Mouse (Mus musculus) left cerebral cortex, postnatal 10 days (tissue): Measurements from ENCODE around the gene Sh3gl2. TPM values are rescaled to one million over a fixed set of nuclear protein-coding genes. Genes with fewer than 3 reads are reported as not detected.
A peak's percentile ranks its signal among the peaks of the same experiment; 100 is the strongest.

ENCODE experiments used
- DNase-seq, 2 experiments: peaks; one replicate each; pipeline ENCODE4 v3.0.0; 2021 to 2022; ENCODE audit warnings: low spot score in 2 of 2, mixed read lengths in 1 of 2; ENCODE audit errors: extremely low spot score in 1 of 2
- intact Hi-C: fragments of 180-260 bp; cut with DNase I; formaldehyde crosslinking; loops from one replicate; pipeline ENCODE4 v1.15.1; 2025
- total RNA-seq, 2 experiments: library from RNA; stranded (reverse); gene quantifications; 2 replicates each; pipeline ENCODE4 v1.2.3; 2021

Gene Sh3gl2
- total RNA-seq, 2 experiments from 2014 or later: 256 to 261 TPM

DNA sequence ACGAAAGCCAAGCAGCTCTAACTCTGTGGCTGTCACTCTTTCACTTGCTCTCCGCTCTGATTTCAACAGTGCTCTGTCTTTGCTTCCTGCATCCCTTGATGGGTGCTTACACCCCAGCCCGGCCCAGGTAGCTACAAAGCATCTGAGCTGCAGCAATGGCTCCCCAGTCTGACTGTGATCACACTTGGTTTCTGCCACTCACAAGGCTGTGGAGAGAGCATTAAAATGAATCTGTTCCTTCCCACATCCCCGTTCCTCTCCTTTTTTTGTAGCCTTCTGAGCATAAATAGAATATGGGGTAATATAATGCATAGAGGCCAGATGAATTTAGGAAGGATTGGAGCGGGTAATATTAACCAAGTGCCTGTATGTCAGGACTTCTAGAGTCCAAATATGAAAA is 21.8 kb downstream of the Sh3gl2 start:
- intact Hi-C loops: no loop called here
- no peak for DNase-seq

DNA sequence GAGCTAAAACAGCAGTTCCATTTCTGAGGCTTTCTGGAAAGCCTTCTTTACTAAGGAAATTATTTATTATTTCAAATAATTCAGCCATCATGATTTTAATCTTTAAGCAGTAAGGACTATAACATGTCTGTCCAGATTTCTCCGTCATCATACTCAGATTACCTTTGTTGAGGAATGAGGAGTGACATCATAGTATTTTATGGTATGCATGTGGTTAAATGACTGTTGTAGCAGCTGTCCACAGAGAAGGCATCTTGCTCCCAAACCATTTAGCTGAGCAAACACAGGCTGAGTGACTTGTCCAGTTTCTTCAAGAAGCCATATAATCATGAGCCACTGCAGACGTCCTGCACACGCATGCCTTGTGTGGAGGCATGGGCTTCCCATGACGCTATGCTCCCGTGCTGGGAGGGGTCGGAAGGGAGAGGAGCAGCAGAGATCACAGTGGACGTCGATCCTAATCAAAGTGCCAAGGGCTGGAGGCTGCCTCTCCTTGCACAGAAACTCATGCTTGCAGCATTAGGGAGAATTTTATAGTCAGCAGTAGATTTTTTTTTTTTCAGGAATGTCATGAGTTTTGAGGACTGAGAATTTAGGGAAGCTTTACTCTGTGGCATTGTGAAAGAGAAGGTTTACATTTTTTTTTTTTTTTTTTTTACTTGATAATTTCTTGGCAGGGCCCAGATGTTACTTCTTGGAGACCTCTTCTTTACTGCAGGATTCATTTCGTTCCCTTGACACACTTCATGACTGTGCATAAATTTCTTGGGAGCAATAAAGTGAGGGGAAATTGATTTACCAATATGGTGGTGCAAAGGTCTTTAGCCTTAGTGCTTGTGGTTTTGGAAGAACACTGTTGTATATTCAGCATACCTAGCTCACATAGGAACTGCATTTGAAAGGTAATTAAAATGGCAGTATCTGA is 23.0 kb downstream of the Sh3gl2 start:
- intact Hi-C loops: no loop called here
- DNase-seq: no peak

DNA sequence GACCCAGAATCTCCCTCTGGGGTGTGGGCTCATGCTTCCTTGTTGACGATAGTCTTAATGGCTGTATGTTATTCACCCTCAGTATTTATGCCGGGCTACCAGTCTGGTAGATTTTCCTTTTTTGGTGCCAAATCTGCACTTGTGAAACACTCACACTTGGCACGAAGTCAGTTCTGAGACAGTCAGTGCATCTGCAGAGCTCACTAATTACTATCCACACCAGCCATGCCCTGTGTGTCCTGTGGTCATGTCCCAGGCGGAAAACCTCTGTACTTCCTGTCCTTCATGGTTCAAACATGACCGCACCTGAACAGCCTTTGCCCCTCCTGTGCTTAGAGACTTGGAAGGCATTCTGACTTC is 23.6 kb downstream of the Sh3gl2 start:
- intact Hi-C loops: no loop called here
- DNase-seq: no peak

DNA sequence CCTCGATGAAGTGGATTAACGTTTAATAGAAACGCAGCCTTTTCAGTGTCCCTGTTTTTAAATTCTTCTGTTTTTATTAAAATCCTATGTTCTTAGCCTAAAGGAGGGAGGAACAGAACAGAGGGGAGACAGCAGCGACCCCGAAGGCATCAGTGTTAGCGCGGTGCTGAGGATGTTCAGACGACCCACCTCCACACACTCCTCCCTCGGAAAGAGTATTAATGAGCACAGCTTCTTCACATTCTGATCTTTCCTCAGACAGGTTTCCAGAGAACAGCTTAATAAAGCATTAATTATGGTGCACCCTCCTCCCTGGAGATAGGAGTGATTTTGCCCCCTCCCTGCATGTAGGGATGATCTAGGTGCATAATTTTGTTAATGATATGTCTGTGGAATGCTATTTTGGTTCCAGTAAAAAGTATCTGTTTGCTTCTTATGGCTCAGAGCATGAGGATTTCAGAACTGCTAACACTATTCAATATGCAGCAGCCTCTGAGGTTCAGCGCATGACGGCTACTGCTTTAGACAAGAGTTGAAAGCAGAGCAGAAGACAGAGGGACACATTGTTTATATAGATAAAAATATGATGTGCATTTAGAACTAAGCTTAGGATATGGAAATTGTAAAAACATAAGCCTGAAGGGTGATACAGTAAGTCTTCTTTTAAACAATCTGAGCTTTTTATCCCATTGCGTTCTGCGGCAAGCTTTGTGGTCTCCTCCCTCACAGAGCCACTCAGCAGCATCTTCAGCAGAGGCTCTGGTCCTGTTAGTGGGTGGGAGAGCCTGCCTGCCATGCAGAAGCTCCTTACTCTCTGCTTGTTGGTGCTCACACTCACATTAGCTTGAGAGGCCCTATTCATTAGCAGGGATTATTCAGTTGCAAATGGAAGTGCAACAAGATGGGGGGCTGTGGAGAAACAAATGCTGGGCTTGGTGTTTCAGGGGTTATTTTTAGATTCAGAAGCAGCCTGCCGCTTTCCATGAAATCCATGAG is 27.8 kb downstream of the Sh3gl2 start:
- no peak for DNase-seq
- intact Hi-C loops: no loop called here

DNA sequence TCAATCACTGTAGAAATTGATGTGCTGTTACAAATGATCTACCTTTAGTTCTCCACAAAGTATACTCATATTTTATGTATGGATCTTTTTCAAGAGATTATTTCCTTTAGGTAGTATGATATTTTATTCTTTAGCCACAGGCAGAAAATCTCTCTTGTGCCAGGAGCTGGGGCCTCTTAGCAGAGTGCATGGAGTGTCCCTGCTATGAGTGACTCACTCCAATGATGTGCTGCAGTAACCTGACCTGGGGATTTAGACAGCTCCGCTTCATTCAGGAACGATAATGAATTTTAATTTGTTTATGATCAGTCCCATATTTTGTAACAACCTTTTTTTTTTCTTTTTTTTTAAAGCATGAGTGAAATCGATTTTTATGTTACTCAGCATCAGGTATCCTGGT is 36.7 kb downstream of the Sh3gl2 start:
- DNase-seq: no peak
- intact Hi-C loops: no loop called here

DNA sequence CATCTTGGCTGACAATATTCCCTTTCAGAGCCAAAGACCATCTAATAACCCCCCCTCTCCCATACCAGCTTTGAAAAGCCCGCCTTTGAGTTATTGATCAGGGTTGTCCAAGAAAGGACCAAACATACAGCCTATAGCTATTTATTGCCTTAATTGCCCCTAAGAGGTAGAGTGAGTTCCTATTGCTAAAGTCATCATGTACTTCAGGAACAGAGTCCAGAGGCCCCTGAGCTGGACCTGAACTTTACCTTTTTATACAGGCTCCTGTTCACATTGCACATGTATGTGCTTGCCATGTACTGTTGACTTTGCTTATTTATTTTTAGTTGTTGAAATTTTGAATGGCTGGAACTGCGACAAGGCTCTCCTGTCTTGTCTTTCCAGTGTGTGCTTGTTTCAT is 37.6 kb downstream of the Sh3gl2 start:
- intact Hi-C loops: no loop called here

DNA sequence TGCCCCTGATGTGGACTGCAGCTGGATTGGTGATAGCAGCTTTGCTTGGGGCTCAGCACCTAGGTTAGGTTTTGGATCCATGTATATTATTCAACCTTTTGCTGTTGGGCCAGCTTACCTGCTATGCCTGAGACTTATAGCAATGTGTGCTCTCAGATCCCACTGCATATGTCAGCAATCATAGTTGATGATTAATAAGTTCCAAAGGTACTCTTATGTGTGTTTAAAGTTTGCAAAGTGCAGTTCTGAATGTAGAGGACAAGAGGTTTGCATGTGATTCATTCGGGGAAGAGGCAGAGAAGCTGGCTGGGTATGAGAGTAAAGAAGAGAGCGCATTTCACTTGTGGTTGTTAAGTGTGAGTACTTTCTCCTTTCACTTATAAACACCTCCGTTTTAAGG is 43.7 kb downstream of the Sh3gl2 start:
- intact Hi-C loops: no loop called here

More for the DNA sequence above, 37.6 kb downstream of the Sh3gl2 start:
- no peak for DNase-seq

DNA sequence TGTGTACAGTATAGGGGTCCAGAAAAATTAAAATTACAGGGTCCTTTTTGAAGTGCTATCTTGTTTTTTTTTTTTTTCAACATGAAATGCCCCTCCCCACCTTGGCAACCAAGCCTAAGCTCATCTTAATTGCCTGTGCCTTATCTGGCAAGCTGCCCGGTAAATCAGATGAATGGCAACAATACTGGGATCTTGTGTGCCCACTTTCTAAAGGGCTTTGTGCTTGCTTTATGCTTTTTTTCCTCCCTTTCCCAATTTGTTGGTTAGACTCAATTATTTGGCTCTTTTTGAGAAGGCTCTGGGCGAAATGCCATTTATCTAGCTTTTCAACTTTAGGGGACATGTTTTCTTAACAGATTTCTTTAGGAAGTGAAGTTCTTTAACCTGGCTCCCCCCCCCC is 45.3 kb downstream of the Sh3gl2 start:
- peak; percentile 39 to 58 for DNase-seq
- intact Hi-C loops: no loop called here

More for the DNA sequence above, 43.7 kb downstream of the Sh3gl2 start:
- DNase-seq: no peak

DNA sequence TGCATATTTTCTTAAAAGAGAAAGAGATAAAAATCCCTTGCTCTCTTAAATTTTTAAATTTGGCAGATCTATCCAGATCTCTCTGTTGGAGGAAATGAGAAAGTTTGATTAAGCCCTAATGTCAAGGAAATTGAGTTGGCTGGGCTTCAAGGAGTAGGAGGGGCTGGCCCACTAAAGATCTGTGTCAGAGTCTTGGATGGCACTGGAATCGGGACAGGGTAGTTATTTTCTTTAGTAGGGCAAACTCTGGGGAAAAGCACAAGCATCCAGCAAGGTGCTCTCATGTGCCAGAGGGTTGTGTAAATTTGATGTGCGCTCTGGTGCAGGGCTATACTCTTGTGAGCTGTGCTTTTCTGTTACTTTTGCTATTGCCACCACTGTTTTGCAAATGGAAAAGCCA is 45.9 kb downstream of the Sh3gl2 start:
- intact Hi-C loops: no loop called here
- no peak for DNase-seq

DNA sequence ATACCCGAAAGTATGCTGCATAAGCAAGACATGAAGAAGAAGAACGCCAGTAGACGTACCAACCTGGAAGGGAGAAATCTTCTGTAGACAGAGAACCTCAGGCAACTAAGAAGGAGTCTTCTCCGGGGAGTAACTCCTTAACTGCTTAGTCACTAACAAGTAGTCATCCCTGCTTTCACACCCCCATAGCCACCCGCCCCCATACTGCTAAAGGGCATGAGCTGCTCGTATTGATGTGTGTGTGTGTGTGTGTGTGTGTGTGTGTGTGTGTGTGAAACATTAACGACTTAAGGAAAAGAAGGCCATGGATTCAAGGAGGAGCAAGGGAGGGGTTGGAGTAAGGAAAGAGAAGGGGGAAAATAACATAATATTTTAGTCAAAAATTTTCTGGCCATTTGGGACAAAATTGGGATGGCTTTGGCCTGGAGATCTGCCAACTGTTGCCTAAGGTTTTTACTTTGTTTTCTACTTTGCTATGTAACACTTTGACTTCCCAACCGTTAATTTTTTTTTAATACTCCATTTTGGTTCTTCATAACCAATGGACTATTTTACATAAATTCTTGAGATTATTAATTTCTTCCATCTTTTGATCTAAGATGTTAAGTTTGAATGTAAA is 51.0 kb downstream of the Sh3gl2 start:
- DNase-seq: no peak
- intact Hi-C loops: no loop called here

DNA sequence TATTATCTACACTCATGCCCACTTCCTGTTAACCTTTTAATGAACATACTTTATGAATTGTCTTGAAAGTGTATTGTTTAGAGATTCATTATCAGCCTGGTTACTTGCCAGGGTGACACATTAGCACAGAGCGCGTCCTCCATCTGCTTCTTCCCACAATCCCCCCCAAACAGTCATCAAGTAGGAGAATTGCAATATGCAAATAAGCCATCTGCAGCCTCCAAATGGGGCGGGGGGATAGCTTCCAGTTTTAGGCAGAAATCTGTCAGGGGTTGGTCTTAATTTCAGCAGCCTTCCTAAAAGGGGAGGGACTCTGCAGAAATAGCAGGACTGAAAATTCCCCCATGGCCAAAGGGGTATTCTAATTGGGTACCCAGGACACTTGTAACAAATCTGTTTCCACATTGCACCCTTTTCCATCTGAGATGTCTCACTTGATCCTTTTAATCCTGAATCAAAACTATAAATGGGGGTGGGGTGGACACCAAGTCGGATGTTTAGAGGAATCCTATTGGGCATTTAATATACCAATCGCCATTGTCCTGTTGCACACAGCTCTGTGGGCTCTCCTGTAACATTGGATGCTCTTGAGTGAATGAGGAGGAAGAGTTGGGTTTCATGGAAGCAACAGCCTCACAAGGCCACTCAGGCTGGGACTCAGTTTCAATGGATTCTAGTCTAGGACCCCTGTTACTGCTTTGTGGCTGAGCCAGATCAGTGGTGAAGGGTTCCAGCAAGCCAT is 51.7 kb downstream of the Sh3gl2 start:
- intact Hi-C loops: no loop called here
- peak in 1 of 2 experiments; percentile 52 for DNase-seq

DNA sequence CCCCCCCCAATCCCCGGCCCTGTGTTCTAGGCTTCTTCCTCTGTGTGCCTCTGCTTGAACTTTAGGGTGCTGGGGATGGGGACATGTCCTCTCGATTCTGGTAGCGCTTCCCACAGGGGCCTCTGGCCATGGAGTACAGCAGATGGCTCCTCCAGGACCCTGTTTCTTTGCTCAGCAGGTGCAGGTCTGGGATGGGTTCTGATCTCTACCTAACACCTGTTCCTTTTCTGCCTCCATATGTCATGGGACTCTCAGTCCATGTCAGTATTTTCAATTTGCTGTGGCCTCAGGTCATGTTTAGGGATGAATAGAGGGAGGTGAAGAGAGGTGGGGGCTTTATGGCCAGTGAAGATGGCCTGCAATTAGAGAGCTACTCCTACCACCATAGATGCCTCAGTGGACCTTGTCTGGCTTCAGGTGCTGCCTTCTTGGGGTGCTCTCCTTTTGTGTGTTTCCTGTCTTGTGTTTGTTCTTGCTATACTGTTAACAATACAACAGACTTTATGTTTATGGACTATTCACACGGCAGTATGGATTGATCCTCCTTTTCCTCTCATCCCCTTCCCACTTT is 52.9 kb downstream of the Sh3gl2 start:
- DNase-seq: no peak
- intact Hi-C loops: no loop called here

DNA sequence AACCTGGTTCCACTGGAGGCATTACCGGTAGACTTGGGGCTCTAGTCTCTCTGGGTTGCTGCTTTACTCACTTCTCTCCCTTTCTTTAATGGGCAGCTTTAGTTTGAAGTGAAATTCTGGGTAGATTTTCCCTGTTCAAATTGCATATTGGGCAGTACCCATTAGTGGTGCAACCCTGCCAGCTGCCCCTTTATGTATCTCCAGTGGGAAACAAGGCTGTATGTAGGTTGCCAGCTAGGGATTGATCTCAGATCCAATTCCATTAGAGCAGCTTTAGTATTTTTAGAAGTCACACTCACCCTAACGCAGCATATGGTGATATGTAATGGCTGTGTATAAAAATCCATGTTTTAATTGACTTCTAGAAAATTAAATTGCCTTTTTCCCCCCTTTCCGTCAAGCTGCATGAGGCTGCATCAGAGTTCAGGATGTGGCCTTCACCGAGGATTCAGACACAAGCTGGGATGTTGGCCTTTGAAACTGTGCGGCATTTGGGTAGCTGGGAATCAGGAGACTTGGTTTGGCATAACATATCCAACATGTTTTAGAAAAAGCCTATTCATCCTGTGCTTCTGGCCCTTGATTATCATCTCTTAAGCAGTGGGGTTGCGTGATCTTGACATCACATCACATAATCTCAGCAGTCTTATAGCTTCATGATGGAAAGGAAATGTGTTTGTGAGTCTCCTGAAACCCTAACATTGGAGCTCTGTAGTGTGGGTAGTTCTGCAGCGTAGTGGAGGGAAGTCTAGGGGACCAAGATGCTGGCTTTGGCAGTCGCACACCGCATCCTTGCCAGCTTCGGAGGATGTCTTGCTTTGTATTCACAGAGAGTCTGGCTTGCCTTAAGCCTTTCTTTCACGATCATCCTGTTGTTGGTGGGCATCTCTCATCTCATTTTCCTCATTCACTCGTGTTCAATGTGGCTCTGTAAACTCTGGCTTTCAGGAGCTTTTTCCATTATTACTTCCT is 56.0 kb downstream of the Sh3gl2 start:
- peak; percentile 51 to 72 for DNase-seq
- intact Hi-C loops: no loop called here

DNA sequence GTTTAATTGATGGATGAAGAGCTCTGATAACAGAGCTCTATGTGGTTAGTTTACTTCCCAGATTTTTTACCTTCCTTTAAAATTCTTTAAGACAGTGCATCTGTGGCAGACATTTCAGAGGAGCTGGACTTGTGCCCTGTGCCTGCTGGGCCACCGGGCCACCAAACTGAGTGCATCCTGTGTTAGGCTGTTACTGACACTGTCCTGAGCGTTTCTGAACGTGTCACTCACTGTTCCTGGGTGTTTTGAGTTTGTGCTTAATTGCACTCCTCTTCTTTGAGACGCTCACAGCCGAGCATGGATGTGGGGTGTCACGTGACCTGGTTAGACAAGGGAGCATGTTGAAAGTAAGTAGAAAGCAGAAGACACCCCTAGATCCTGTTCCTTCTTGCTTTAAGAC is 57.2 kb downstream of the Sh3gl2 start:
- intact Hi-C loops: no loop called here
- DNase-seq: no peak

DNA sequence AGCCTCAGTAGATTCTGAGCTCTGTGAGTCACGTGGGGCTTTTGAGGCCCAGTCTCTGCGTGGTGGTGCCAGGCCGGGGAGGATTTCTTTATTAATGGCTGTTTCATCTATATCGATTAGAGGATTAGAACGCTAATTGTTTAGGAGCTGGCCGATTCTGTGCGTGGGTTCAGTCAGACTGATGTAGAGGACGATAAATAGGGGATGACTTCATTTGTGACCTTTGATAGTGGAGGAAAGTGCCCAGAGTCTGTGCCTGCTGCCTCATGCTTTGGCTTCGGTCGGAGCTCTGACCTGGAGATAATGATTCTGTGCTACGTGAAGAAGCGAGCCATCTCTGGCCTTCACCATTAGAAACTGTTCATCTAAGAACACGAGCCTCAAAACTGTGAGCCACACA is 57.7 kb downstream of the Sh3gl2 start:
- intact Hi-C loops: no loop called here
- DNase-seq: no peak

DNA sequence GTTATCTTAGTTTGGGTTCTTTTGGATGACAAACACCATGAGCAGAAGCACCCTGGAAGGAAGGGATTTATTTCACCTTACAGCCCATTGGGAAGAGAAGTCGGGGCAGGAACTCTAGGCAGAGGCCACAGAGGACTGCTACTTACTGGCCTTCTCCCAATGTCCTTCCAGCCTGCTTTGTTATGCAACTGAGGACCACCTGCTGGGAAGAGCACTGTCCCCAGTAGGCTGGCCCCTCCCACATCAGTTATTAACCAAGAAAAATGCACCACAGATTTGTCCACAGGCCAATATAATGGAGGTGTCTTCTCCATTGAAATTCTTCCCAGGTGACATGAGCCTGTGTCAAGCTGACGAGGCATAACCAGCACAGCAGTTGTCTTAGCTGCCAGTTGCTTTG is 62.5 kb downstream of the Sh3gl2 start:
- no peak for DNase-seq
- intact Hi-C loops: no loop called here

DNA sequence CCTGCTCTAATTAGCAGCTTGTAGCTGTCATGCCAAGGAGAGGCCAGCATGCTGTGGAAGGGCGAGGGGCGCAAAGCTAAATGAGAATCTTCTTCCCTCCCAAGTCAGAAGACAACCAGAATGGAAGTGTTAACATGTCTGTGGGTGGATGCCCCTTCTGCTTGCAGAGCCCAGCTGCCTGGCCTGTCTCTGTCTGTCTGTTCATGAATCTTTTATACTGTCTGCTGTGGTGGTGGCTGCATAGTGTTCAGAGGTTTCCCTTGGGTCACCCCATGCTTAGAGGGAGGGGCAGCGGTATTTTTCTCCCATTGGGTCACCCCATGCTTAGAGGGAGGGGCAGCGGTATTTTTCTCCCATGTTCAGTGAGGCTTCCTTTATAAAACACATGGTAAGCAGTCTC is 68.0 kb downstream of the Sh3gl2 start:
- intact Hi-C loops: no loop called here
- DNase-seq: no peak
